Mouse (Mus musculus): Measurements from ENCODE around the gene Ndufs2. TPM values are rescaled to one million over a fixed set of nuclear protein-coding genes. Genes with fewer than 3 reads are reported as not detected.

Gene Ndufs2
- polyA plus RNA-seq, 1 experiment from 2014 or later, result 390 TPM

DNA sequence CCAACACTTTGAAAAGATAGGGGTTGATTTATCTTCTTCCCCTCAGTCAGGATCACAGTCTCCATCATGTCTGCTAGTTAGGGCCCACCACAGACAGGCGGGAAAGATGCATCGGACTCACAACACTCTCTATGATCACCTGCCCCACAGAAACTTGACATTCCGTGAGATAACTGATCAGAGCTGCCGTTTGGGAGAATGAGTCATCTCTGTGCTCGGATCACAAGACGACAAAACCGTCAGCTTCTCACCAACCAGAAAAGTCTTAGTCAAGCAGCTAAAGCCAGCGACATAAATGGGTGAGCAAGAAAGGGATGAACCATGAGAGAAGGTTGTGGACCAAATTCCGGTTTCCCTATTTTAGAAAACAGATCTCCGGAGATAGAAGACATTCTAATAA is 58.9 kb downstream of the Ndufs2 start:
- Histone ChIP-seq H3K27me3 (ENCODE audit: insufficient read depth, poor library complexity, severe bottlenecking) (peaks cover 54% of the 10 kb centered on the region), H3K4me3 (no peak overlapping the region), H3K36me3 (no peaks in the 10 kb centered on the region), H3K9me3 (no peaks in the 10 kb centered on the region), H3K4me1 (peaks cover 61% of the 10 kb centered on the region), H3K27ac (no peak overlapping the region)
- WGBS, result 40% methylated on average over 10 of the region's 10 CpGs
- DNase-seq (ENCODE audit: low spot score), result no peak

DNA sequence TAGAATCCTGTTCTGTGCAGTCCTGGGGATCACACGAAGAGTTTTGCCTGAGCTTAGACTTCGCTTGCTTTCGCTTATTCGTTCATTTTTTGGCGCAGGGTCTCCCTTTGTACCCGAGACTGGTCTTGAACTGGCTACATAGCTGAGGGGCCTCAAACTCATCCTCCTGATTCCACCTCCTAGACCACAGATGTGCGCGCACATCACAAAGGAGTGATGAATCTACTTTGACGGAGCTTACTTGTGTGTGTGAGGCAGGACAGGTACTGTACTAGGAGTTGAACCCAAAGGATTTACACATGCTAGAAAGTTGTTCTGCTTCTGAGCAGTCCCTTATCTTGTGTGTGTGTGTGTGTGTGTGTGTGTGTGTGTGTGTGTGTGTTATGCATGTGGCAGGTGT is 60.4 kb downstream of the Ndufs2 start:
- H3K27me3 ChIP-seq (ENCODE audit: insufficient read depth, poor library complexity, severe bottlenecking), result peaks cover 51% of the 10 kb centered on the region
- 92% methylated on average over 9 of the region's 9 CpGs for WGBS
- no peaks in the 10 kb centered on the region for H3K9me3 ChIP-seq
- no peak overlapping the region for H3K27ac ChIP-seq
- H3K4me3 ChIP-seq, result no peak overlapping the region
- peaks cover 66% of the 10 kb centered on the region for H3K4me1 ChIP-seq
- H3K36me3 ChIP-seq, result no peaks in the 10 kb centered on the region
- no peak for DNase-seq (ENCODE audit: low spot score)

DNA sequence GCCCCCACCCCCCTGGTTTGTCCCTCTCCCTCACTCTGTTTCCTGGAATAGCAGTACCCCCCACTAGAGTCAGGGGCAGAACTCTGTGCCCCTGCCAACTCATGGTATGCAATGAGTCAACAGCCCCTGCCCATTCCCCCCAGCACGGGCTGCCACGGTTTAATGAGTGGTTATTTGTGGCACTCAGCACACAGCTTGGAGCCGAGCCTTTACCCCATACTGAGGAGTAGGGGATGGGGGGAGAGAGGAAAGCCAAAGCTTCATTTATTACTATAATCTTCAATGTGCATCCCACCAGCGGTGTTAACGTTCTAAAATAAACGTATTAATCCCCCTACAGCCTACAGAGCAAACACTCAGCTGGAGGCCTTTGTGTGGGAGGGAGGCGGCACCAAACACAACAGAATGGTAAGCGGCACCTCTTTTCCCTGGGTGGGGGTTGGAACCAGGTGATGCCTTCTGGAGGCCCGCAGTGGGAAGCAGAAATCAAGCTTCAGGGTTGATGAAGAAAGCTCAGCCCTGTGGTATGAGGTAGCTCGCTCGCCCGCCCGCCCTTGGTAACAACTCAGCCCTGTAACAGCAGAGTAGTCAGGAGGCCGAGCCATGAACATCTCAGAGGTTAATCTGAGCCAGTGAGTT is 61.6 kb downstream of the Ndufs2 start:
- H3K36me3 ChIP-seq, result no peaks in the 10 kb centered on the region
- peak overlapping the region; percentile 36; the same call in 1 of the 2 replicates for H3K4me3 ChIP-seq
- whole genome bisulfite sequencing, result 37% methylated on average over 14 of the region's 14 CpGs
- H3K4me1 ChIP-seq, result peaks cover 62% of the 10 kb centered on the region
- H3K27me3 ChIP-seq (ENCODE audit: insufficient read depth, poor library complexity, severe bottlenecking), result peaks cover 39% of the 10 kb centered on the region
- no peak for DNase-seq (ENCODE audit: low spot score)
- no peaks in the 10 kb centered on the region for H3K9me3 ChIP-seq
- peak overlapping the region; percentile 89 for H3K27ac ChIP-seq

DNA sequence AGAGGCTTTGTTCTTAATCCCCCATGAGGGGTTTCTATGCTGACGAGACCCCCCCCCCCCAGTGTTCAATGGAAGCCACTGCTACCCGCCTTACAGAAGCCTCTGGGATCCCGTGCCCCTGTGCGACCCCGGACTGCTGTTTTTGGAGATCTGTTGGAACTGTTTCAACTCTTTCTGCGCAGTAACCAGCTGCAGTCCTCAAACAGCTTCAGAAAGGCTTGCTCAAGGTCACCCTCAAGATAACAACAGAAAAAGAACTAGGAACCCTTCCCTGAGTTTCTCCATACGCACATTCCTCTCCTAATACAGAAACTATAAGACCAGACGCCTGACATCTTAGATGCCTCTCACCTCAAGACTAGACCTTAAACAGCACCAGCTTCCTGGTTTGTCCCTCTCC is 62.1 kb downstream of the Ndufs2 start:
- DNase-seq (ENCODE audit: low spot score), result no peak
- Histone ChIP-seq H3K4me1 (peaks cover 61% of the 10 kb centered on the region), H3K27ac (peak overlapping the region; percentile 89), H3K27me3 (ENCODE audit: insufficient read depth, poor library complexity, severe bottlenecking) (peaks cover 33% of the 10 kb centered on the region), H3K9me3 (no peaks in the 10 kb centered on the region), H3K4me3 (peak overlapping the region; percentile 36; the same call in 1 of the 2 replicates), H3K36me3 (no peaks in the 10 kb centered on the region)
- WGBS, result 17% methylated on average over 8 of the region's 8 CpGs

DNA sequence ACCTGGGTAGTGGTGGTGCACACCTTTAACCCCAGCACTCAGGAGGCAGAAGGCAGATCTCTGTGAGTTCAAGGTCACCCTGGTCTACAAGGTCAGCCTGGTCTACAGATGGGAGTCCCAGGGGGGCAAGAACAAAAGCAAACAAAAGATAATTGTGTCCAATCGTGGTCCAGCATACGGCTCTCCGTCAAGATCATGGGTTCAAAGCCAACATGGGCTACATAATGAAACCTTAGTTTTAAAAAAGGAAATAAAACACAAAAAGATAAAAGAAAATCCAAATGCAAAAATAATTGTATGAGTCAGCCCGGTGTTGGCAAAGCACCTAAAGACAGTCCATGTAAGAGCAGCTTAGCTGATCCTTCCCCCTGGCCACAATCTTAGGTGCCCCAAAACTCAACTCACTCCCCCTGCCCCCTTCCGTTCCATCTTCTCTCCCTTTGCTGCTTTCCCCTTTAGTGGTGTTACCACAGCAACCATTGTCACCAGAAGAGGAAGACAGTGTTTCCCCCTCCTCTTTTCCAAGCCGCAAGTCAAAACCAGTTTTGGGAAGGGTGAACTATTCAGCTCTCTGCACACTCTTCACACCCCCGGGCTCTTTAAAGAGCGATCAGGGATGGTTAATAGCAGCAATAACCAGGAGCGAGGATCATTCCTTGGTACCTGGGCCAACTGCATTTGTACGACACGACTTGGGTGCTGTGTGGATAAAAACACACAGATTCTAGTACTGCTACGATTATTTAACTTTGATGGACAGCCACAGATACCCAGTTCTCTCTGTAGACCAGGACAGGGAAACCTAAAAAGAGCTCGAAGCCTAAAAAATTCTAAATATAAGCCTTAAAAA is 63.1 kb downstream of the Ndufs2 start:
- Histone ChIP-seq H3K4me3 (no peak overlapping the region), H3K9me3 (no peaks in the 10 kb centered on the region), H3K4me1 (peaks cover 58% of the 10 kb centered on the region), H3K36me3 (no peaks in the 10 kb centered on the region), H3K27me3 (ENCODE audit: insufficient read depth, poor library complexity, severe bottlenecking) (peaks cover 23% of the 10 kb centered on the region), H3K27ac (peak overlapping the region; percentile 89; the same call in 1 of the 2 replicates)
- DNase-seq (ENCODE audit: low spot score), result no peak
- 75% methylated on average over 13 of the region's 13 CpGs for WGBS

DNA sequence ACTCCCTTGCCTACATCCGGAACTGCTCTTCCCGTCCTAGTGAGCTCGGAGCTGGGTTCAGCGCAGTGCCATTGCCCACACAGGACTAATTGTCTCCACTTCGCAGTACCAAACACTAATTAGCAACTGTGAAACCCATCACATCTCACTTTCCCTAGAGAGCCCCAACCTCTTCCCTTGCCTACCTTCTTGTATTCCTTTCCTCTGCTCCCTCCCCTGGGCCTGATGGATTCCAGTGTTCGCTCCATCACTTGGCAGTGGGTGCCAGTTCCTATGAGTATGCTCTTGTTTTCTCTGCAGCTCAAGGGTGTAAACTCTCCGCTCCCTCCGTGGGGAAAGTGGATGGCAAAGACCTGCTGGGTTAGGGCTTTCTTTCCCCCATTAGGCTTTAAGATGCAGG is 65.5 kb downstream of the Ndufs2 start:
- DNase-seq (ENCODE audit: low spot score), result no peak
- WGBS, result 57% methylated on average over 8 of the region's 8 CpGs
- Histone ChIP-seq H3K27me3 (ENCODE audit: insufficient read depth, poor library complexity, severe bottlenecking) (peaks cover under 1% of the 10 kb centered on the region; the same call in 1 of the 2 replicates), H3K36me3 (no peaks in the 10 kb centered on the region), H3K4me3 (no peak overlapping the region), H3K4me1 (peaks cover 51% of the 10 kb centered on the region), H3K27ac (0 out of 2 replicates have a peak overlapping the region, but pooled peaks have one; percentile 56), H3K9me3 (no peaks in the 10 kb centered on the region)

Other genes starting within 250 kb of the Ndufs2 start
- gene Fcgr4, start 232.5 kb downstream of the Ndufs2 start, polyA plus RNA-seq (2016; fragmentation: Nextera tagmentation; extraction: Ambion mirVana), result 0.14 TPM in 1 of 2 replicates, not detected in the other
- 1.3 and 4.1 TPM in 2 replicates for gene Fcgr3, start 186.5 kb downstream of the Ndufs2 start, polyA plus RNA-seq (2016; fragmentation: Nextera tagmentation; extraction: Ambion mirVana)
- 1.6 and 3.7 TPM in 2 replicates for gene Cfap126, start 137.5 kb downstream of the Ndufs2 start, polyA plus RNA-seq (2016; fragmentation: Nextera tagmentation; extraction: Ambion mirVana)
- gene Sdhc, start 100.8 kb downstream of the Ndufs2 start, polyA plus RNA-seq (2016; fragmentation: Nextera tagmentation; extraction: Ambion mirVana), result 361 and 463 TPM in 2 replicates
- gene Mpz, start 100.7 kb downstream of the Ndufs2 start, polyA plus RNA-seq (2016; fragmentation: Nextera tagmentation; extraction: Ambion mirVana), result 0.06 and 0.14 TPM in 2 replicates
- 18.0 and 24.4 TPM in 2 replicates for gene Pcp4l1, start 55.1 kb downstream of the Ndufs2 start, polyA plus RNA-seq (2016; fragmentation: Nextera tagmentation; extraction: Ambion mirVana)
- gene Nr1i3, start 37.4 kb downstream of the Ndufs2 start, polyA plus RNA-seq (2016; fragmentation: Nextera tagmentation; extraction: Ambion mirVana), result 0.14 and 0.28 TPM in 2 replicates
- gene Tomm40l, start 28.9 kb downstream of the Ndufs2 start, polyA plus RNA-seq (2016; fragmentation: Nextera tagmentation; extraction: Ambion mirVana), result 41.8 and 53.7 TPM in 2 replicates
- 16.2 and 315 TPM in 2 replicates for gene Apoa2, start 26.3 kb downstream of the Ndufs2 start, polyA plus RNA-seq (2016; fragmentation: Nextera tagmentation; extraction: Ambion mirVana)
- 4.9 and 12.1 TPM in 2 replicates for gene Fcer1g, start 17.0 kb downstream of the Ndufs2 start, polyA plus RNA-seq (2016; fragmentation: Nextera tagmentation; extraction: Ambion mirVana)
- gene Adamts4, start 967 bp downstream of the Ndufs2 start, polyA plus RNA-seq (2016; fragmentation: Nextera tagmentation; extraction: Ambion mirVana), result 2.6 and 2.8 TPM in 2 replicates
- 53.3 and 62.4 TPM in 2 replicates for gene B4galt3, start 18.9 kb upstream of the Ndufs2 start, polyA plus RNA-seq (2016; fragmentation: Nextera tagmentation; extraction: Ambion mirVana)
- 57.1 and 59.8 TPM in 2 replicates for gene Ppox, start 29.8 kb upstream of the Ndufs2 start, polyA plus RNA-seq (2016; fragmentation: Nextera tagmentation; extraction: Ambion mirVana)
- gene Usp21, start 36.6 kb upstream of the Ndufs2 start, polyA plus RNA-seq (2016; fragmentation: Nextera tagmentation; extraction: Ambion mirVana), result 58.5 and 74.8 TPM in 2 replicates
- gene Ufc1, start 43.6 kb upstream of the Ndufs2 start, polyA plus RNA-seq (2016; fragmentation: Nextera tagmentation; extraction: Ambion mirVana), result 86.8 and 92.0 TPM in 2 replicates
- 40.8 and 43.8 TPM in 2 replicates for gene Dedd, start 77.8 kb upstream of the Ndufs2 start, polyA plus RNA-seq (2016; fragmentation: Nextera tagmentation; extraction: Ambion mirVana)
- 37.5 and 39.3 TPM in 2 replicates for gene Nit1, start 94.3 kb upstream of the Ndufs2 start, polyA plus RNA-seq (2016; fragmentation: Nextera tagmentation; extraction: Ambion mirVana)
- gene Pfdn2, start 94.3 kb upstream of the Ndufs2 start, polyA plus RNA-seq (2016; fragmentation: Nextera tagmentation; extraction: Ambion mirVana), result 109 and 150 TPM in 2 replicates
- 0.87 and 1.3 TPM in 2 replicates for gene Klhdc9, start 109.4 kb upstream of the Ndufs2 start, polyA plus RNA-seq (2016; fragmentation: Nextera tagmentation; extraction: Ambion mirVana)
- 0.38 and 1.3 TPM in 2 replicates for gene Nectin4, start 118.7 kb upstream of the Ndufs2 start, polyA plus RNA-seq (2016; fragmentation: Nextera tagmentation; extraction: Ambion mirVana)
- 0.41 and 0.95 TPM in 2 replicates for gene Arhgap30, start 137.6 kb upstream of the Ndufs2 start, polyA plus RNA-seq (2016; fragmentation: Nextera tagmentation; extraction: Ambion mirVana)
- 65.2 and 70.9 TPM in 2 replicates for gene Usf1, start 159.9 kb upstream of the Ndufs2 start, polyA plus RNA-seq (2016; fragmentation: Nextera tagmentation; extraction: Ambion mirVana)
- 2.6 and 4.0 TPM in 2 replicates for gene Tstd1, start 167.5 kb upstream of the Ndufs2 start, polyA plus RNA-seq (2016; fragmentation: Nextera tagmentation; extraction: Ambion mirVana)
- gene F11r, start 186.1 kb upstream of the Ndufs2 start, polyA plus RNA-seq (2016; fragmentation: Nextera tagmentation; extraction: Ambion mirVana), result 76.9 and 78.6 TPM in 2 replicates

Measured in heart, embryonic 10.5 days (tissue).